Mouse (Mus musculus): ENCODE results near the gene Defb23. TPM values are rescaled to one million over a fixed set of nuclear protein-coding genes. Genes with fewer than 3 reads are reported as not detected.

Gene Defb23
- polyA plus RNA-seq, 1 experiment from 2014 or later, result not detected

Other genes with a start within 250 kb of the Defb23 start
- gene Csnk2a1, start 237.8 kb downstream of the Defb23 start, polyA plus RNA-seq (2016; fragmentation: Nextera tagmentation; extraction: Ambion mirVana), result 83.7 and 91.3 TPM in 2 replicates
- gene Tbc1d20, start 170.8 kb downstream of the Defb23 start, polyA plus RNA-seq (2016; fragmentation: Nextera tagmentation; extraction: Ambion mirVana), result 27.7 and 30.0 TPM in 2 replicates
- gene Rbck1, start 132.0 kb downstream of the Defb23 start, polyA plus RNA-seq (2016; fragmentation: Nextera tagmentation; extraction: Ambion mirVana), result 91.4 and 93.2 TPM in 2 replicates
- 1.3 and 3.0 TPM in 2 replicates for gene Trib3, start 120.6 kb downstream of the Defb23 start, polyA plus RNA-seq (2016; fragmentation: Nextera tagmentation; extraction: Ambion mirVana)
- gene Nrsn2, start 88.0 kb downstream of the Defb23 start, polyA plus RNA-seq (2016; fragmentation: Nextera tagmentation; extraction: Ambion mirVana), result 1.4 and 5.1 TPM in 2 replicates
- gene Sox12, start 66.6 kb downstream of the Defb23 start, polyA plus RNA-seq (2016; fragmentation: Nextera tagmentation; extraction: Ambion mirVana), result 9.5 and 11.1 TPM in 2 replicates
- gene Zcchc3, start 49.6 kb downstream of the Defb23 start, polyA plus RNA-seq (2016; fragmentation: Nextera tagmentation; extraction: Ambion mirVana), result 45.9 and 47.9 TPM in 2 replicates
- gene 6820408C15Rik, start 49.0 kb downstream of the Defb23 start, polyA plus RNA-seq (2016; fragmentation: Nextera tagmentation; extraction: Ambion mirVana), result 1.3 and 3.3 TPM in 2 replicates
- not detected in 2 replicates for gene Defb20, start 12.4 kb upstream of the Defb23 start, polyA plus RNA-seq (2016; fragmentation: Nextera tagmentation; extraction: Ambion mirVana)
- gene Defb22, start 25.5 kb upstream of the Defb23 start, polyA plus RNA-seq (2016; fragmentation: Nextera tagmentation; extraction: Ambion mirVana), result not detected in 2 replicates
- not detected in 2 replicates for gene Defb26, start 47.1 kb upstream of the Defb23 start, polyA plus RNA-seq (2016; fragmentation: Nextera tagmentation; extraction: Ambion mirVana)
- gene Defb28, start 53.6 kb upstream of the Defb23 start, polyA plus RNA-seq (2016; fragmentation: Nextera tagmentation; extraction: Ambion mirVana), result not detected in 2 replicates
- not detected in 2 replicates for gene Defb29, start 75.5 kb upstream of the Defb23 start, polyA plus RNA-seq (2016; fragmentation: Nextera tagmentation; extraction: Ambion mirVana)
- not detected in 2 replicates for gene Gm17416, start 104.7 kb upstream of the Defb23 start, polyA plus RNA-seq (2016; fragmentation: Nextera tagmentation; extraction: Ambion mirVana)
- gene Defb21, start 108.1 kb upstream of the Defb23 start, polyA plus RNA-seq (2016; fragmentation: Nextera tagmentation; extraction: Ambion mirVana), result not detected in 2 replicates
- not detected in 2 replicates for gene Defb19, start 115.7 kb upstream of the Defb23 start, polyA plus RNA-seq (2016; fragmentation: Nextera tagmentation; extraction: Ambion mirVana)
- gene Defb45, start 134.8 kb upstream of the Defb23 start, polyA plus RNA-seq (2016; fragmentation: Nextera tagmentation; extraction: Ambion mirVana), result not detected in 2 replicates
- gene Defb36, start 139.7 kb upstream of the Defb23 start, polyA plus RNA-seq (2016; fragmentation: Nextera tagmentation; extraction: Ambion mirVana), result not detected in 2 replicates
- not detected in 2 replicates for gene Defb25, start 158.4 kb upstream of the Defb23 start, polyA plus RNA-seq (2016; fragmentation: Nextera tagmentation; extraction: Ambion mirVana)
- 0.35 and 0.37 TPM in 2 replicates for gene Rem1, start 162.3 kb upstream of the Defb23 start, polyA plus RNA-seq (2016; fragmentation: Nextera tagmentation; extraction: Ambion mirVana)
- gene H13, start 204.8 kb upstream of the Defb23 start, polyA plus RNA-seq (2016; fragmentation: Nextera tagmentation; extraction: Ambion mirVana), result 103 and 134 TPM in 2 replicates
- gene Mcts2, start 222.4 kb upstream of the Defb23 start, polyA plus RNA-seq (2016; fragmentation: Nextera tagmentation; extraction: Ambion mirVana), result 41.1 and 48.7 TPM in 2 replicates